Mouse (Mus musculus) left cerebral cortex, adult 18-20 months (tissue): ENCODE data around the gene Gm10837. TPM values are rescaled to one million over a fixed set of nuclear protein-coding genes. Genes with fewer than 3 reads are reported as not detected.
"Not testable (repeated sequence)": the region's sequence is repeated elsewhere in the genome, so short reads cannot be mapped to it uniquely, and the experiment has no call there.

Experiments
- DNase-seq, 2 experiments: peaks; one replicate each; pipeline ENCODE4 v3.0.0; 2021 to 2022; ENCODE audit warnings: low spot score in 2 of 2, mixed read lengths in 1 of 2
- long read RNA-seq, 2 experiments: library from polyadenylated mRNA; stranded (forward); transcript quantifications; one replicate each; pipeline ENCODE4 v2.0.0; 2021
- total RNA-seq, 2 experiments: library from RNA; stranded (reverse); gene quantifications; 2 replicates each; pipeline ENCODE4 v1.2.3; 2021

The Gm10837 gene
- not detected for total RNA-seq
- long read RNA-seq, experiment 1: 0 reads
- long read RNA-seq, experiment 2: 0 reads

GRCm38 (mm10) chr14:122490441-122491328 is at the start of gene Gm10837:
Gene Gm10837 (plus strand): TSS chr14:122490586.
- DNase-seq: no peak

- DNase-seq: no peak
Observed at GRCm38 (mm10) chr14:122449601-122450495, 40.5 kb upstream of the Gm10837 start.

GRCm38 (mm10) chr14:122450496-122451382 is 39.6 kb upstream of the Gm10837 start, which contains the start of gene Gm5089:
Gene Gm5089 (minus strand): TSS chr14:122451115.
- DNase-seq: peak; percentile 42 to 60

GRCm38 (mm10) chr14:122451551-122452145 is 38.7 kb upstream of the Gm10837 start:
- no peak for DNase-seq

GRCm38 (mm10) chr14:122452701-122453387 is 37.5 kb upstream of the Gm10837 start:
- DNase-seq: no peak

GRCm38 (mm10) chr14:122453388-122453995 is 36.9 kb upstream of the Gm10837 start:
- no peak for DNase-seq

GRCm38 (mm10) chr14:122453996-122454738 is 36.2 kb upstream of the Gm10837 start:
- no peak for DNase-seq

- no peak for DNase-seq
Observed at GRCm38 (mm10) chr14:122454901-122455561, 35.4 kb upstream of the Gm10837 start.

- DNase-seq: no peak
Observed at GRCm38 (mm10) chr14:122455562-122455958, 34.8 kb upstream of the Gm10837 start.

- not testable (repeated sequence) for DNase-seq
Observed at GRCm38 (mm10) chr14:122459332-122459731, 31.1 kb upstream of the Gm10837 start.

GRCm38 (mm10) chr14:122459776-122460175 is 30.6 kb upstream of the Gm10837 start:
- DNase-seq: no peak

- no peak for DNase-seq
Observed at GRCm38 (mm10) chr14:122460226-122460625, 30.2 kb upstream of the Gm10837 start.

- DNase-seq: no peak
Observed at GRCm38 (mm10) chr14:122461500-122461899, 28.9 kb upstream of the Gm10837 start.

GRCm38 (mm10) chr14:122461966-122462365 is 28.4 kb upstream of the Gm10837 start:
- DNase-seq: no peak

GRCm38 (mm10) chr14:122462689-122463079 is 27.7 kb upstream of the Gm10837 start:
- no peak for DNase-seq

GRCm38 (mm10) chr14:122463080-122463691 is 27.2 kb upstream of the Gm10837 start:
- DNase-seq: no peak

GRCm38 (mm10) chr14:122463734-122464341 is 26.5 kb upstream of the Gm10837 start:
- DNase-seq: not testable (repeated sequence)
